Mouse (Mus musculus) thymus, adult 2 months (tissue): ENCODE data around the gene 4930503B20Rik.

ENCODE experiments used
- CTCF ChIP-seq: fragments of 200-500 bp; IDR thresholded peaks from 2 replicates; pipeline ENCODE4 v1.5.1; 2012; ENCODE audit warnings: mild to moderate bottlenecking, control low read depth, low read length, moderate library complexity, borderline replicate concordance; ENCODE audit not compliant: control insufficient read depth, poor library complexity, insufficient read depth; ENCODE audit errors: extremely low read depth
- POLR2A ChIP-seq: fragments of 200-500 bp; IDR thresholded peaks from 2 replicates; pipeline ENCODE4 v1.6.1; 2012; ENCODE audit warnings: mild to moderate bottlenecking, low read length, control low read depth, moderate library complexity; ENCODE audit not compliant: control insufficient read depth, poor library complexity, insufficient read depth; ENCODE audit errors: extremely low read depth

DNA sequence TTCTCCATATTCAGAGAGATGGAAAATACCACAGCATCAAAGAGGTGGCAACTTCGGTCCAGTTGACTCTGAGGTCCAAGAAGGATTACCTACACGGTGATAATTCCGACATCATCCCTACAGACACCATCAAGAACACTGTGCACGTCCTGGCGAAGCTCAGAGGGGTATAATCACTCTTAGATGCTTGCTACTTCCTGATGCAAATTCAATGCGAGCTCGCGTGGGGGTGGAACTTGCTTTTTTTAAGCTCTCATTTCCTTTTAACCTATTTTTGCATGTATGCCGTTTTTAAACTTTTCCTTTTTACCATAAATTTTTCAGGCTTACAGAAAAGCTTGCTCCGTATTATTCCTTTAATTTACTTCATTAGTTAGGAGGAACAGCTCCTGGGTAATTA, 40.8 kb downstream of the 4930503B20Rik start:
- TF ChIP-seq CTCF (no peak), POLR2A (no peak)
